Mouse (Mus musculus): ENCODE data around the gene Tbcc.

The Tbcc gene

GRCm38 (mm10) chr17:46870204-46870798 is 20.2 kb upstream of the Tbcc start:
- DNase-seq (ENCODE audit: low read depth, low spot score): no peak

GRCm38 (mm10) chr17:46870913-46871312 is 19.6 kb upstream of the Tbcc start:
- DNase-seq (ENCODE audit: low read depth, low spot score): no peak

- DNase-seq (ENCODE audit: low read depth, low spot score): no peak
These were observed 17.7 kb upstream of the Tbcc start for GRCm38 (mm10) chr17:46872806-46873205.

- no peak for DNase-seq (ENCODE audit: low read depth, low spot score)
These were observed 16.4 kb upstream of the Tbcc start for GRCm38 (mm10) chr17:46874133-46874532.

- DNase-seq (ENCODE audit: low read depth, low spot score): no peak
These were observed 14.9 kb upstream of the Tbcc start for GRCm38 (mm10) chr17:46875626-46876025.

- DNase-seq (ENCODE audit: low read depth, low spot score): no peak
These were observed 14.0 kb upstream of the Tbcc start for GRCm38 (mm10) chr17:46876371-46876950.

- no peak for DNase-seq (ENCODE audit: low read depth, low spot score)
These were observed 13.4 kb upstream of the Tbcc start for GRCm38 (mm10) chr17:46877061-46877460.

- DNase-seq (ENCODE audit: low read depth, low spot score): peak; percentile 86
These were observed 10.6 kb upstream of the Tbcc start for GRCm38 (mm10) chr17:46879841-46880311.

GRCm38 (mm10) chr17:46880322-46880721 is 10.2 kb upstream of the Tbcc start:
- no peak for DNase-seq (ENCODE audit: low read depth, low spot score)

GRCm38 (mm10) chr17:46881728-46882127 is 8.8 kb upstream of the Tbcc start:
- DNase-seq (ENCODE audit: low read depth, low spot score): no peak

GRCm38 (mm10) chr17:46883107-46883506 is 7.4 kb upstream of the Tbcc start:
- DNase-seq (ENCODE audit: low read depth, low spot score): no peak

GRCm38 (mm10) chr17:46884766-46885165 is 5.7 kb upstream of the Tbcc start:
- DNase-seq (ENCODE audit: low read depth, low spot score): no peak

GRCm38 (mm10) chr17:46885218-46885909 is 5.1 kb upstream of the Tbcc start:
- no peak for DNase-seq (ENCODE audit: low read depth, low spot score)

GRCm38 (mm10) chr17:46885910-46886643 is 4.4 kb upstream of the Tbcc start:
- DNase-seq (ENCODE audit: low read depth, low spot score): no peak

- DNase-seq (ENCODE audit: low read depth, low spot score): no peak
These were observed 1.8 kb upstream of the Tbcc start for GRCm38 (mm10) chr17:46888511-46889212.

- DNase-seq (ENCODE audit: low read depth, low spot score): peak; percentile 75
These were observed 917 bp upstream of the Tbcc start for GRCm38 (mm10) chr17:46889450-46890084.

GRCm38 (mm10) chr17:46890843-46891594 is 535 bp downstream of the Tbcc start:
- no peak for DNase-seq (ENCODE audit: low read depth, low spot score)

- DNase-seq (ENCODE audit: low read depth, low spot score): peak; percentile 60
These were observed 4.9 kb downstream of the Tbcc start for GRCm38 (mm10) chr17:46895426-46895825.

GRCm38 (mm10) chr17:46897221-46897950 is 6.9 kb downstream of the Tbcc start:
- DNase-seq (ENCODE audit: low read depth, low spot score): no peak

- DNase-seq (ENCODE audit: low read depth, low spot score): no peak
These were observed 10.5 kb downstream of the Tbcc start for GRCm38 (mm10) chr17:46900941-46901340.

Measured in skeletal muscle tissue, adult 2 months (tissue).